Mouse (Mus musculus): ENCODE measurements at regions not wholly inside any gene's neighbourhood (a gene's known extent, or its start where the extent isn't known, plus 50 kb on each side); places are given as distances from the start of the nearest gene placed in this dataset.

DNA sequence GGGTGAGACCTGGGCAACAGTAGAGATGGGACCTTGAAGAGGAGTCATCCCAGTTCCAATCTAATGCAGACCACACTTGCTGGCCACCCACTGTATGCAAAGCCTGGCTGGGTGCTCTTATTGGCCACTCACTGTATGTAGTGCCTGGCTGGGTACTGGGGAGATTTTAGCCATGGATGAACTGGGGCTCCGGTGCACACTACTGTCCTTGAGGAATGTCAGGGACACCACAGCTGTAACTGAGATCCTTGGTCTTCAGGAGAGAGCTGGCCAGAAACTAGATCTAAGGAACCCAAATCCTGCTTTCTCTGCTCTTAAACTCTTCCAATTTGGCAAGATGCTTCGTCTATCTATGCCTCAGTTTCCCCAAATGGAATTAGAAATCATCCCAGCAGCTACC lies 128.4 kb upstream of the Sdk2 start:
- ATAC-seq (ENCODE audit: insufficient number of reproducible peaks, insufficient read depth, low FRiP score, low TSS enrichment), result no peak
- Histone ChIP-seq H3K4me2 (replicated peaks) (no peak overlapping the region), H3K27ac (no peak overlapping the region), H3K27me3 (no peaks in the 10 kb centered on the region), H3K4me3 (no peak overlapping the region), H3K9ac (no peak overlapping the region), H3K9me3 (0 out of 2 replicates have a peak, but pooled peaks cover 5% of the 10 kb centered on the region), H3K4me1 (peaks cover 36% of the 10 kb centered on the region), H3K36me3 (no peaks in the 10 kb centered on the region)
- WGBS, result 92% methylated on average over 2 of the region's 2 CpGs

DNA sequence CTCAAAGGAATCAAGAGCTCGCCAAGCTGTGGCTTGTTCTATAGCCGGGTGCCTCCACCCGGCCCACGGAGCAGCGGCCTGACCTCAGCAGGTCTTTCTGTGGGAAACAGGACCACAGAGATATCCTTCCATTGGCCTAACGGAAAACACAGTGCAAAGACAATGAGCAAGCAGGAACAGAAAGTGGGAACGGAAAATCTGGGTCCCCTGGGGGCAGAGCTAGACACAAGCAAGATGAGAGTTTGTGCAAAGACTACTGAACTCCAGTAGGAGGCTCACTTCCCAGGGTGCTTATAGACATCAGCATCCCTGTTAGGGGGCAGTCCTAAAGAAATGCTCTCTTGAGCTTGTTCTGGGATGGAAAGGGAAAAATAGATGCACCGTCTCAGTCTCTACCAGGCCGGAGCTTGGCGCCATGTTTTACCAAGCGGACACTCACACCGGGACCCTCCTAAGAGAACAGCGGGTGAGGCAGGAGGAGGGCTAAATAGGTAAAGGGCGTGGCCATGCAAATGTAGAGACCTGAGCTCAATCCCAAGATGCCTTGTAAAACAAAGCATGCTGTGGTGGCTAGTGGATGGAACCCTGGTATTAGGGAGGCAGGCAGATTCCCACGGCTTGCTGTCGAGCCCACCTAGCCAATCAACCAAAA lies 127.3 kb upstream of the Sdk2 start:
- Histone ChIP-seq H3K4me2 (replicated peaks) (no peak overlapping the region), H3K4me1 (peaks cover 32% of the 10 kb centered on the region), H3K27ac (no peak overlapping the region), H3K36me3 (no peaks in the 10 kb centered on the region), H3K9ac (no peak overlapping the region), H3K9me3 (0 out of 2 replicates have a peak, but pooled peaks cover 8% of the 10 kb centered on the region), H3K27me3 (no peaks in the 10 kb centered on the region), H3K4me3 (no peak overlapping the region)
- WGBS, result 53% methylated on average over 16 of the region's 16 CpGs
- ATAC-seq (ENCODE audit: insufficient number of reproducible peaks, insufficient read depth, low FRiP score, low TSS enrichment), result no peak

DNA sequence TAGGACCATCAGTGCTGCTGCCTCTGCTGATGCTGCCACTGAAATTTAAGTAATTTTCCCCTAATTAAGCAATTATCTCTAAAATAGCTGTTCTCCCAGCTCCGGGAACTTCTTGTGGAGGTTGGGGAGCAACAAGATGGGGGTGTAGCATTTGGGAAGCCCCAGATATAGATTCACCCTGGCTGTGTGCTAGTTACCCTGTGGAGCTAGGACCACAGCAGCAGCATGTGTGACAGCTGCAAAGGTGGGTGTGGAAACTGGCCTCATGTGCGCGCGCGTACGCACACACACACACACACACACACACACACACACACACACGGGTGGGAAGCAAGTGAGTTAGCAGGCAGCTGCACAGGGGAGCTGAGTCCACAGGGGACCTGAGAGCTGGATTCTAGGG lies 126.2 kb upstream of the Sdk2 start:
- no peak overlapping the region for H3K27ac ChIP-seq
- ATAC-seq (ENCODE audit: insufficient number of reproducible peaks, insufficient read depth, low FRiP score, low TSS enrichment), result no peak
- H3K27me3 ChIP-seq, result no peaks in the 10 kb centered on the region
- WGBS, result 75% methylated on average over 7 of the region's 7 CpGs
- H3K9me3 ChIP-seq, result 0 out of 2 replicates have a peak, but pooled peaks cover 8% of the 10 kb centered on the region
- no peak overlapping the region for H3K4me2 ChIP-seq (replicated peaks)
- H3K9ac ChIP-seq, result no peak overlapping the region
- no peak overlapping the region for H3K4me3 ChIP-seq
- no peaks in the 10 kb centered on the region for H3K36me3 ChIP-seq
- H3K4me1 ChIP-seq, result peaks cover 22% of the 10 kb centered on the region; the same call in 1 of the 2 replicates

DNA sequence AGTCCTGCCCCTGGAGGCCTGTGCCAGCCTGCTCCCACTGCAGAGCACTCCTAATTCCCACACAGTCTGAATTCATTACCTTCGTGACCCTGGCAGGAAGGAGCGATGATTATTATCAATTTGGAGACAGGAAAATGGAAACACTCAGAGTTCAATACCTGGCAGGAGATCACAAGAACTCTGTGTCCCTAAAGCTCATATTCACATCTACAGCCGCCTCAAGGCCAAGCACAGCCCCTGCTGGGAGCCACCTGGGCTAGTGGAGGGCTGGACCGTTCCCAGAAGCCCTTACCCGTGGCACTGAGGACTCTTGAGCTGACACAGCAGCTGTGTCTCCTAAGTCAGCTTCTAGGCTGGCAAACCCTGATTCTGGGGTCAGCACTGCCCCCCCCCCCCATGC lies 124.8 kb upstream of the Sdk2 start:
- no peak for ATAC-seq (ENCODE audit: insufficient number of reproducible peaks, insufficient read depth, low FRiP score, low TSS enrichment)
- Histone ChIP-seq H3K9ac (no peak overlapping the region), H3K27ac (no peak overlapping the region), H3K4me2 (replicated peaks) (no peak overlapping the region), H3K9me3 (0 out of 2 replicates have a peak, but pooled peaks cover 8% of the 10 kb centered on the region), H3K27me3 (no peaks in the 10 kb centered on the region), H3K36me3 (no peaks in the 10 kb centered on the region), H3K4me3 (no peak overlapping the region), H3K4me1 (peaks cover 17% of the 10 kb centered on the region; the same call in 1 of the 2 replicates)
- 31% methylated on average over 5 of the region's 5 CpGs for WGBS

DNA sequence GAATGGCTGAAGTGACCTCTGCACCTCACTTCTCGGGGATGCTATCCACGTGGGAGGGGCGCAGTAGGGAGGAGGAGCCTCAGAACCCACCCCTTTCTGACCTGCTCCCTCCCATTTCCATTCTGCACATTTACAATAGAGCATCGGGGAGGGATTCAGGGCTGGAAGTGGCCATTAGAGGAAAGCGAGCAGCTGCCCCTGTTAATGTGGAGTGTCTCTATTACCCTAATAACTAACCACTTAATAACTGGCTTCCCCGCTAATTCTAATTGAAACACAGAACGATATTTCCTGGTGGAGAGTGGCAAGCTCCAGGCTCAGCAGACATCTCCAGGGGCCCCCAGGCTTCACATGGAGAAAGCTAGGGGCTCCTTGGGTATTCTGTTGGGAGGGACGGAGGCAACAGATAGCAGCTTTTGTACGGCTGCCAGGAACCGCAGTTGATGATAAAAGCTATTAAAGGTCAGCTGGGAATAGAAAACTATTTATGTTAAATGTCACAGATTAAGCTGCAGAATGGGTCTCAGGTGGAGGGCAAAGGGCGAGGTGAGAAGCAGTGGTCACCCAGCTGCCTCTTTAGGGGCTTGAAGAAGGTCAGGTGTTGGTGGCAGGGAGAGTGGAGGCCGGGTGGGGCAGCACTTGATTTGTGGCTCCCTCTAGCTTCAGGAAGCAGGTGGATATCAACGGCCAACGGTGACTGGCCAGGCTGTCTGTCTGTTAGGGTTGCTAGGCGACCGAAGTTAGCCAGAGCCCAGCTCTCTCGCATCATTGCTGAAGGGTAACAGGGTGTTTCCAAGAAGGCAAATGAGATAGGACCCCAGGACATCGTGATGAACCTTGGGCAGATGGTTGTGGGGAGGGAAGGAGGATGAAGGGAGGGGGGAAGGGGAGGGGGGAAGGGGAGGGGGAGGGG lies 118.4 kb upstream of the Sdk2 start:
- ATAC-seq (ENCODE audit: insufficient number of reproducible peaks, insufficient read depth, low FRiP score, low TSS enrichment), result no peak
- no peak overlapping the region for H3K27ac ChIP-seq
- WGBS, result 46% methylated on average over 18 of the region's 18 CpGs

DNA sequence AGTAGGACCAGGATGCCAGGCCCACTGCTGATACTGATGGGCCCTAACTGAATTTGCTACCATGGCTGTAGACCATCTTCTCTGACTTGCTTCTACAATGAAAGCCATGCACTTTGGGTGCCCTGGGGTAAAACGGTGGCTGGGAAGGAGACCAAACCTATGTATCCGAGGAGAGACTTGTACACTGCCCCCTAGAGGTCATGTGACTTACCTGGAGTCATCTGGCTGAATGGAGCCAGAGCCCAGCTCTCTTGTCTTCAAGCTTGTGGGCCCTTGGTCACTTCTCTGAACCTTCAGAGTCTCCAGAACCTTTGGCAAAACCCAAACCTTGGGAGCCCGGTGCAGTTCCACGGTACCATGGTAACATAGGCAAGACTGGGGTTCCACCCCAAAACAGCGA lies 117.6 kb upstream of the Sdk2 start:
- Histone ChIP-seq H3K27me3 (no peaks in the 10 kb centered on the region), H3K4me3 (no peak overlapping the region), H3K4me2 (replicated peaks) (no peak overlapping the region), H3K36me3 (no peaks in the 10 kb centered on the region), H3K9me3 (no peaks in the 10 kb centered on the region), H3K27ac (no peak overlapping the region), H3K9ac (no peak overlapping the region), H3K4me1 (no peaks in the 10 kb centered on the region)
- ATAC-seq (ENCODE audit: insufficient number of reproducible peaks, insufficient read depth, low FRiP score, low TSS enrichment), result no peak
- 79% methylated on average over 5 of the region's 5 CpGs for WGBS

More for the DNA sequence above, 118.4 kb upstream of the Sdk2 start:
- H3K4me3 ChIP-seq, result no peak overlapping the region
- no peaks in the 10 kb centered on the region for H3K27me3 ChIP-seq
- no peaks in the 10 kb centered on the region for H3K4me1 ChIP-seq
- H3K9ac ChIP-seq, result no peak overlapping the region
- H3K9me3 ChIP-seq, result 0 out of 2 replicates have a peak, but pooled peaks cover 2% of the 10 kb centered on the region
- no peaks in the 10 kb centered on the region for H3K36me3 ChIP-seq
- H3K4me2 ChIP-seq (replicated peaks), result no peak overlapping the region

DNA sequence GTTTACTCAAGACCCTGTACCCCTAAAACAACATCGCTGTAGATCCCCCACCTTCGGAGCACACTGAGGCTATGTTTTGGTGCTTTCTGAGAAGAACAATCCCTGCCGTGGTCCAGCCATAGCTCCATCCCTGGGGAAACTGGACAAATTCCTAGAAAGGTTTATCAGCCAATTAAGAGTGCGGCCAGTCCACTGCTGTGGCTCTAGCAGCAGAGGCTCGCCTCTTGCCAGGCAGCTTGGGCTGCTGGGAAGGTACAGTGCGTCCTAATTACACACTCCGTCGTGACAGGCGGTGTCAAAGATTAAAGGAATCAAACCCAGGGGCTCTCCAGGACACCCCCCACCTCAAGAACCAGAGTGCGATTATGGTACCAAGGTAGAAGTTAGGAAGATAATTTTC lies 116.4 kb upstream of the Sdk2 start:
- 79% methylated on average over 10 of the region's 10 CpGs for WGBS
- Histone ChIP-seq H3K9me3 (no peaks in the 10 kb centered on the region), H3K36me3 (no peaks in the 10 kb centered on the region), H3K27ac (no peak overlapping the region), H3K27me3 (no peaks in the 10 kb centered on the region), H3K9ac (no peak overlapping the region), H3K4me1 (peaks cover 11% of the 10 kb centered on the region), H3K4me2 (replicated peaks) (no peak overlapping the region), H3K4me3 (no peak overlapping the region)
- ATAC-seq (ENCODE audit: insufficient number of reproducible peaks, insufficient read depth, low FRiP score, low TSS enrichment), result no peak

DNA sequence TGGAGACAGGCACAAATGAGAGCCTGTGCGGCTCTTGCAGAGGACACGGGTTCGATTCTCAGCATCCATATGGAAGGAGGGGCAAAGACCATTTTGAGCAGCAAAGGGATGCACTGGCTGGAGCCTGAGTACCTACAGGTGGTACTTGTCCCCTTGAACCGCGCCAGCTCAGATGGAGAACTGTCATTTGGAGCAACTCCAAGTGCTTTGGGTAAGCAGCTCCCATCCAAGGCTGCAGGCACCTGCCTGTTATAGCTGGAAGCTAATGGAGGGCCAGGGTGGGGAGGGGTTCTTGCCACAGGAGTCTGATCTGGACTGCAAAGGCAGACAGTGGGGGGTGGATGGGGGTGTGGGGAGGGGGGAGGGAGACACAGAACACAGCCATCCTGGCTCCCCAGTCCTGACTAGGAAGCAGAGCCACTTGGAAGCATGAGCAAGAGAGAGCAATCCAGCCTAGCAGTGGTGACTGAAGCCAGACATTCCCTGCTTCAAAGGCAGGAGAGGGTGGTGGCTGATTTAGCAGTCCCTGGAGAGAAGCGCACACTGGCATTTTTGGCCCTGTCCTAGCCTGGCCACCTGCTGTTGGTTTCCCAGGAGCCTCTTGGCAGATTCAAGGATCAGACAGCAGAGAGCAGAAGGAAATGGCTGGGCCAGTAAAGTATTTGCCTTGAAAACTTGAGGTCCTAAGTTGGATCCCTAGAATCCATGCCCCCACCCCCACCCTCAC lies 112.1 kb upstream of the Sdk2 start:
- ATAC-seq (ENCODE audit: insufficient number of reproducible peaks, insufficient read depth, low FRiP score, low TSS enrichment), result no peak
- Histone ChIP-seq H3K36me3 (no peaks in the 10 kb centered on the region), H3K9me3 (no peaks in the 10 kb centered on the region), H3K4me2 (replicated peaks) (no peak overlapping the region), H3K27ac (no peak overlapping the region), H3K4me3 (no peak overlapping the region), H3K27me3 (no peaks in the 10 kb centered on the region), H3K9ac (no peak overlapping the region), H3K4me1 (peaks cover 32% of the 10 kb centered on the region)
- WGBS, result 63% methylated on average over 6 of the region's 6 CpGs

DNA sequence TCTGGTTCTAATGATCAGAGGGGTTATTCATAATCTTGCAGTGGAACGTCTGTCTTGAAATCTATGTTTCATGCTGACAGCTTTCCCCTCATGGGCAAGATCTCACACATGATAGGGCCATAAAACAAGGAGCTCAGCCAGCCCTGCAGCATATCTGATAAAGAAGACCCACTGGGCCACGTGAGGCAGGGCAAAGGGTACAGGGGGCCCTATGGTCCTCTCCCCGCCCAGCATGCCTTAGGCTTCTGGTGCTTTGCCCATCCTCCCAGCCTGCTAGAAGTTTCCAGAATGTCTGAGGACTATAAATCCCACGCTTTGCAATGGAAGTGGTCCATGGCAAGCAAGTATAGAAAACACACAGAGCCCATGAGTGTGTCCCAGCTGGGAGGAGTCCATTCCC lies 110.9 kb upstream of the Sdk2 start:
- no peak for ATAC-seq (ENCODE audit: insufficient number of reproducible peaks, insufficient read depth, low FRiP score, low TSS enrichment)
- Histone ChIP-seq H3K9me3 (no peaks in the 10 kb centered on the region), H3K36me3 (no peaks in the 10 kb centered on the region), H3K4me2 (replicated peaks) (no peak overlapping the region), H3K27ac (no peak overlapping the region), H3K27me3 (no peaks in the 10 kb centered on the region), H3K9ac (no peak overlapping the region), H3K4me1 (peaks cover 32% of the 10 kb centered on the region), H3K4me3 (no peak overlapping the region)
- 45% methylated on average over 4 of the region's 4 CpGs for WGBS

DNA sequence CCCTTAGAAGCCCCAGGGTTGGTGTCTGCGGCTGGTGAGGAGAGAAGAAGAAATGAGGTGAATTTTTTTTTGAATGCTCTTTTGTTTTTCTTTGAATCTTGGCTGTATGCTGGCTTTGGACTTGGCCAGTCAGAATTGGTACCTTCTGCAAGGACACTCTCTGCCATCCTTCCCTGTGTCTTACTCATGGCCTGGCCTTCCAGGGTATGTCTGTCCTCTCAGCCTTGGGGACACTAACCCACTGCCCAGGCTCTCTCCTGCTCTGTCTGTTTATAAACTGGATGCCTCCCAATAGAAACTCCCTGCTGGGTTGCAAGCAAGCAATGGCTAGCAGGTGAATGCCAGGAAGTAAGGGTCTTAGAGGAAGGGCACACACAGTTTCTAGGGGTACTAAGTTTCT lies 110.4 kb upstream of the Sdk2 start:
- no peak overlapping the region for H3K4me2 ChIP-seq (replicated peaks)
- H3K27ac ChIP-seq, result no peak overlapping the region; the same call in 1 of the 2 replicates
- no peak overlapping the region for H3K4me3 ChIP-seq
- H3K36me3 ChIP-seq, result no peaks in the 10 kb centered on the region
- WGBS, result 75% methylated on average over 1 of the region's 1 CpGs
- peaks cover 32% of the 10 kb centered on the region for H3K4me1 ChIP-seq
- no peaks in the 10 kb centered on the region for H3K27me3 ChIP-seq
- ATAC-seq (ENCODE audit: insufficient number of reproducible peaks, insufficient read depth, low FRiP score, low TSS enrichment), result no peak
- no peak overlapping the region for H3K9ac ChIP-seq
- no peaks in the 10 kb centered on the region for H3K9me3 ChIP-seq

DNA sequence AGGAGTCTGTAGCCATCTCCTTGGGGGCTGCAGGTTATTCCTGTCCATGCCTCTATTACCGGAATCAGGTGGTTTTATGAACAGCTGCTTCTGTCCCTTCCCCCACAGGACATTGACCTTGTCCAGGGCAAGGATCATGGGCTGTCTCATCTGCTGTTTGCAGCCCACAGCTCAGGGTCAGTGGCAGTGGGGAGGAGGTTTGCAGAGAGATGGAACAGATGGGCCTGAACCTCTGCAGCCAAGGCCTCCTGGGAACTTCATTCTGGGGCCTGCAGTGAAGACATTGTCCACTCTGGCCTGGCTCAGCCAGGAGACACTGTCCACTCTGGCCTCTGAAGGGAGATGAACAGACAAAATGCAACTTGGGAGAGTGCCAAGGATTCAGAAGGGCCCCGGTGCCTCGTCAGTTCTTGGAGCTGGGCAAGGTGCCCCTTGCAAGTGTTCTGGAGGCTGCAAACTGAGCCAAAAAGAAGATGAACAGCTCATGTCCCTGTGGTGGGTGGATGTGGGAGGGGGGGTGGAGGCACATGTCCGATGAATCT lies 109.9 kb upstream of the Sdk2 start:
- Histone ChIP-seq H3K4me2 (replicated peaks) (no peak overlapping the region), H3K4me1 (peaks cover 32% of the 10 kb centered on the region), H3K4me3 (no peak overlapping the region), H3K9me3 (no peaks in the 10 kb centered on the region), H3K36me3 (no peaks in the 10 kb centered on the region), H3K27ac (no peak overlapping the region), H3K27me3 (no peaks in the 10 kb centered on the region), H3K9ac (no peak overlapping the region)
- WGBS, result 73% methylated on average over 4 of the region's 4 CpGs
- ATAC-seq (ENCODE audit: insufficient number of reproducible peaks, insufficient read depth, low FRiP score, low TSS enrichment), result no peak

All from embryonic facial prominence, embryonic 12.5 days (tissue).